In genomic region chr6:139391307-139391706, GRCm38 (mm10) we compare ENCODE assay signal across 8 mouse cellular contexts.
A peak's percentile ranks its signal among the peaks of the same experiment; 100 is the strongest.
DNase-seq lines count a peak whose midpoint lies in the region; ATAC-seq and TF ChIP-seq lines count a peak whose summit lies in the region.

No protein-coding gene starts in this region.

- H3K9me3 ChIP-seq in E14TG2a.4 (ENCODE audit: low read length), result no peaks in the 10 kb centered on the region
- H3K9me3 ChIP-seq in hindbrain, embryonic 11.5 days (ENCODE audit: control insufficient read depth, low read length), result no peaks in the 10 kb centered on the region
- H3K9me3 ChIP-seq in limb, embryonic 10.5 days (replicated peaks), result no peaks in the 10 kb centered on the region

- peak; percentile 79 for ATAC-seq in hindbrain, embryonic 11.5 days (ENCODE audit: low FRiP score)

- peak; percentile 75 to 76 for DNase-seq in cerebellum, postnatal 10 days
- DNase-seq in cerebellum, adult 11 months, result no peak
- peak; percentile 81 for DNase-seq in embryo, embryonic 10.5 days (ENCODE audit: low spot score)
- peak; percentile 76 for DNase-seq in hindbrain, embryonic 11.5 days (ENCODE audit: low spot score)
- DNase-seq in limb, embryonic 10.5 days (ENCODE audit: low spot score), result peak; percentile 68
- DNase-seq in right cerebral cortex, postnatal 14 days, result peak; percentile 53
- DNase-seq in gastrocnemius, adult 18-20 months (ENCODE audit: low spot score), result no peak

- H3K9ac ChIP-seq in hindbrain, embryonic 11.5 days (ENCODE audit: low read depth, low read length), result no peak overlapping the region

- 6% methylated on average over 13 of the region's 13 CpGs for WGBS in hindbrain, embryonic 11.5 days
- 6% methylated on average over 13 of the region's 13 CpGs for WGBS in limb, embryonic 10.5 days

- H3K36me3 ChIP-seq in E14TG2a.4 (ENCODE audit: insufficient read depth, low read length), result no peaks in the 10 kb centered on the region
- no peaks in the 10 kb centered on the region for H3K36me3 ChIP-seq in hindbrain, embryonic 11.5 days (ENCODE audit: control insufficient read depth, insufficient read depth, low read length)
- H3K36me3 ChIP-seq in limb, embryonic 10.5 days, result no peaks in the 10 kb centered on the region

- no peaks in the 10 kb centered on the region for H3K4me1 ChIP-seq in E14TG2a.4 (replicated peaks; ENCODE audit: low read depth, low read length)
- H3K4me1 ChIP-seq in hindbrain, embryonic 11.5 days (replicated peaks; ENCODE audit: control insufficient read depth, insufficient read depth, low read length), result no peaks in the 10 kb centered on the region
- no peaks in the 10 kb centered on the region for H3K4me1 ChIP-seq in limb, embryonic 10.5 days

- no peak overlapping the region for H3K4me2 ChIP-seq in hindbrain, embryonic 11.5 days (replicated peaks; ENCODE audit: low read depth, low read length)

- TF ChIP-seq CTCF in E14TG2a.4 (conservative IDR thresholded peaks at IDR 0.05; ENCODE audit: low read length), result peak; percentile 65

- no peaks in the 10 kb centered on the region for H3K27me3 ChIP-seq in E14TG2a.4 (ENCODE audit: insufficient read depth, low read length)
- no peaks in the 10 kb centered on the region for H3K27me3 ChIP-seq in hindbrain, embryonic 11.5 days (ENCODE audit: control insufficient read depth, insufficient read depth, low read length)
- no peaks in the 10 kb centered on the region for H3K27me3 ChIP-seq in limb, embryonic 10.5 days (ENCODE audit: low read depth, poor library complexity, severe bottlenecking)

- H3K4me3 ChIP-seq in E14TG2a.4 (replicated peaks; ENCODE audit: low read length), result no peak overlapping the region
- H3K4me3 ChIP-seq in hindbrain, embryonic 11.5 days (ENCODE audit: low read depth, low read length), result no peak overlapping the region
- no peak overlapping the region for H3K4me3 ChIP-seq in limb, embryonic 10.5 days

- H3K27ac ChIP-seq in hindbrain, embryonic 11.5 days (ENCODE audit: low read depth, low read length), result no peak overlapping the region
- H3K27ac ChIP-seq in limb, embryonic 10.5 days, result no peak overlapping the region

Comparison
In these comparisons a context has a peak if more than half of its experiments do, and no peak if none do; other contexts are left out.
1. DNase-seq: peak in cerebellum, postnatal 10 days (2 of 2), embryo, embryonic 10.5 days (single experiment), hindbrain, embryonic 11.5 days (single experiment), limb, embryonic 10.5 days (single experiment) and right cerebral cortex, postnatal 14 days (single experiment); none in cerebellum, adult 11 months (single experiment) and gastrocnemius, adult 18-20 months (single experiment).